Mouse (Mus musculus) 416B (cell line): ENCODE results near the gene Fancc.

Source experiments
- DNase-seq: peaks from one replicate; pipeline ENCODE4 v3.0.0; 2011; ENCODE audit warnings: low read depth

Gene Fancc

GRCm38 (mm10) chr13:63496646-63497582, at the start of gene Fancc:
Gene Fancc, minus strand, starts transcription at chr13:63497278.
- DNase-seq, result no peak

- DNase-seq, result no peak
Observed at GRCm38 (mm10) chr13:63545291-63545690, 48.2 kb upstream of the Fancc start.

GRCm38 (mm10) chr13:63544967-63545253, 47.8 kb upstream of the Fancc start:
- DNase-seq, result no peak

GRCm38 (mm10) chr13:63544119-63544966, 47.3 kb upstream of the Fancc start:
- no peak for DNase-seq

GRCm38 (mm10) chr13:63543459-63543858, 46.4 kb upstream of the Fancc start:
- DNase-seq, result no peak

GRCm38 (mm10) chr13:63542796-63543384, 45.8 kb upstream of the Fancc start:
- DNase-seq, result no peak

- DNase-seq, result no peak
Observed at GRCm38 (mm10) chr13:63541510-63541909, 44.4 kb upstream of the Fancc start.

GRCm38 (mm10) chr13:63540584-63540983, 43.5 kb upstream of the Fancc start:
- DNase-seq, result no peak

- no peak for DNase-seq
Observed at GRCm38 (mm10) chr13:63534981-63535380, 37.9 kb upstream of the Fancc start.

- no peak for DNase-seq
Observed at GRCm38 (mm10) chr13:63530857-63531256, 33.8 kb upstream of the Fancc start.

GRCm38 (mm10) chr13:63530371-63530764, 33.3 kb upstream of the Fancc start:
- DNase-seq, result peak; percentile 36

- no peak for DNase-seq
Observed at GRCm38 (mm10) chr13:63529602-63530370, 32.7 kb upstream of the Fancc start.

GRCm38 (mm10) chr13:63528852-63529251, 31.8 kb upstream of the Fancc start:
- no peak for DNase-seq

GRCm38 (mm10) chr13:63528164-63528675, 31.1 kb upstream of the Fancc start:
- DNase-seq, result peak; percentile 93

- no peak for DNase-seq
Observed at GRCm38 (mm10) chr13:63525571-63526197, 28.6 kb upstream of the Fancc start.

- DNase-seq, result no peak
Observed at GRCm38 (mm10) chr13:63524608-63525570, 27.8 kb upstream of the Fancc start.

- no peak for DNase-seq
Observed at GRCm38 (mm10) chr13:63524061-63524460, 27.0 kb upstream of the Fancc start.

GRCm38 (mm10) chr13:63522832-63523231, 25.8 kb upstream of the Fancc start:
- DNase-seq, result no peak

GRCm38 (mm10) chr13:63520110-63520509, 23.0 kb upstream of the Fancc start:
- DNase-seq, result no peak

GRCm38 (mm10) chr13:63516535-63516934, 19.5 kb upstream of the Fancc start:
- DNase-seq, result no peak
